Mouse (Mus musculus) left cerebral cortex, postnatal 36 days (tissue): ENCODE measurements around the gene Islr. TPM values are rescaled to one million over a fixed set of nuclear protein-coding genes. Genes with fewer than 3 reads are reported as not detected.
"Not testable (repeated sequence)": the region's sequence is repeated elsewhere in the genome, so short reads cannot be mapped to it uniquely, and the experiment has no call there.

ENCODE experiments used
- DNase-seq, 2 experiments: peaks; one replicate each; pipeline ENCODE4 v3.0.0; 2021 to 2022; ENCODE audit warnings: low spot score in 2 of 2, mixed read lengths in 1 of 2
- intact Hi-C: fragments of 180-260 bp; cut with DNase I; formaldehyde crosslinking; loops from one replicate; pipeline ENCODE4 v1.15.1; 2025
- total RNA-seq, 2 experiments: library from RNA; stranded (reverse); gene quantifications; 2 replicates each; pipeline ENCODE4 v1.2.3; 2021

Gene Islr
- total RNA-seq, result 10 to 100 TPM; 13.8 to 16.8 TPM

DNA sequence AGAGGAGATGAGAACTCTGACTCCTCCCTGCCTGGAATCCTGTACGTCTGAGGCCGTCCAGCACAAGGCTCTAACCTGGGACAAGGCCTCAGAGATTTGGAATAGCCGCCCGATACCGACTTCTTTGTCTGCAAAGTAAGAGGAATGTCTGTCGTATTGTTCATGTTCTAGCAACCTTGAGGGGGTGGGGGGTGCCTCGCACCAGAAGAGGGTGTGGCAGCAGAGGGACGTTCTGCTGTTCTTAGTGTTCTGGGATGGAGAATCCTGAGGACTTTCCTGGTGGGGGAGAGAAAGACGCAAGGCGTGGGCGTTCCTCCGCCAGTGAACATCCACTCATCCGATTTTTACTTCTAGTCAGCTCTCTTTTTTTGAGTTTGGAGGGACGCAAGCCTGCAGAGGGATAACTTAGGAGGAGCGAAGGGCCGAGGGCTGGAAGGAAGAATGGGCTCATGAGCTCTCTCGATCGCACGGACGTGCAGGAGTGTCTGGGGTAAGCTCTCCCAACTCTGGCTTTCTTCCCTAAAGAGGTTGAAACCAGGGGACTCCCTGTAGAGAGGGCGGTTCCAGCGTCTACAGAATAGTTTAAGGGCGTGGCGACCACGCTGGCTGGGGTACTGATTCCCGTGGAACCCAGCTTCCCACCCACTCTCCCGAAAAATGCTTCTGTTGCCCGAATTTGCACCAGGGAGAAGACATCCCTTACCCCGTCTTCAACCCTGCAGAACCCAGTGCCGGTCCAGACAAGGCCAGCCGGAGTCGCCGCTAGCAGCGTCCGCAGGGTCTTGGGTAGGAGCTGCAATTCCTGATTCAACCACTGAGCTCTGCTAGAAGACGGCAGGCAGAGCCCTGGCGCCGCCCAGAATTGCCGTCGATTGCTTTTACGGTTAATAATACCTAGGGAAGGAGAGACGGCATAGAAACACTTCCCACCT lies at the start of gene Islr, which contains the start of gene Islr2:
Gene Islr, minus strand, starts transcription at position 791 of the 932 bp plus-strand sequence.
Gene Islr2, minus strand, starts transcription at position 804 of the 932 bp plus-strand sequence.
- no peak for DNase-seq
- intact Hi-C loops, result loop anchor here (1.0 to 2.0 kb wide), 3 partner anchors 137 to 165 kb away; no protein-coding TSS in a partner anchor

- intact Hi-C loops, DNase-seq: not testable (repeated sequence)
Measured at GRCm38 (mm10) chr9:58253805-58254122, 49.7 kb upstream of the Islr start.

GRCm38 (mm10) chr9:58253033-58253804 lies 49.1 kb upstream of the Islr start, which contains the start of gene Stoml1:
TSS of gene Stoml1 (plus strand) at chr9:58253164.
- DNase-seq, result peak; percentile 90 to 92
- intact Hi-C loops, result no loop called here

DNA sequence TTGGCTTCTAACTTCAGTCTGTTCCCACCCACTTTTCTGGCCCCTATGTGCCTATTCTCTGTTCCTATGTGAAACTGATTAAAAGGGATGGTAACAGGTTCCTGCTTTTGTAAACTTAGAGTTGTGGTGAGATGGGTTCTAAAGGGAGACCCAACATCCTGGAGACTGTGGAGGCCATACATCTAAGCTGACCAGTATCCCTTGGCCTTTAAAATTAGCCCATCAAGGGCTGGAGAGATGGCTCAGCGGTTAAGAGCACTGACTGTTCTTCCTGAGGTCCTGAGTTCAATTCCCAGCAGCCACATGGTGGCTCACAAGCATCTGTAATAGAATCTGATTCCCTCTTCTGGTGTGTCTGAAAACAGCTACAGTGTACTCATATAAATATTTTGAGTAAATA lies 46.6 kb upstream of the Islr start:
- intact Hi-C loops, DNase-seq: not testable (repeated sequence)

DNA sequence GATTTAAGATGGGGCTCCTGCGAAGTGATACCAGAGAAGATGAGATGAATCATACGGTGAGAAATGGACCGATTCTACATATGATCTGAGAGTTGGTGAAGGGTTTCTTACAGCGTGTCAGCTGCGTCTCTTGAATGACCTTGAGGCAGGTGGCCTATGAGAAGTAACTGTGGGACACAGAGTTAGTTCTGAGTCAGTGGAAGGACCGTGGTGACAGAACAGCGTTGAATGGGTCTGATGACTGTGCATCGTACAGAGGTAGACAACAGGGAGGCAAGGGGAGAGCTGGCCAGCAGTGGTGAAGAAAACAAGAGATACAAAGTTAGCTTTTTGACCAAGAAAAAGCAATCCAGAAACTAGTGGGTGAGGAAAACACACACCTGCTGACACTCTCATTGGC lies 46.2 kb upstream of the Islr start:
- intact Hi-C loops, result no loop called here
- DNase-seq, result no peak

DNA sequence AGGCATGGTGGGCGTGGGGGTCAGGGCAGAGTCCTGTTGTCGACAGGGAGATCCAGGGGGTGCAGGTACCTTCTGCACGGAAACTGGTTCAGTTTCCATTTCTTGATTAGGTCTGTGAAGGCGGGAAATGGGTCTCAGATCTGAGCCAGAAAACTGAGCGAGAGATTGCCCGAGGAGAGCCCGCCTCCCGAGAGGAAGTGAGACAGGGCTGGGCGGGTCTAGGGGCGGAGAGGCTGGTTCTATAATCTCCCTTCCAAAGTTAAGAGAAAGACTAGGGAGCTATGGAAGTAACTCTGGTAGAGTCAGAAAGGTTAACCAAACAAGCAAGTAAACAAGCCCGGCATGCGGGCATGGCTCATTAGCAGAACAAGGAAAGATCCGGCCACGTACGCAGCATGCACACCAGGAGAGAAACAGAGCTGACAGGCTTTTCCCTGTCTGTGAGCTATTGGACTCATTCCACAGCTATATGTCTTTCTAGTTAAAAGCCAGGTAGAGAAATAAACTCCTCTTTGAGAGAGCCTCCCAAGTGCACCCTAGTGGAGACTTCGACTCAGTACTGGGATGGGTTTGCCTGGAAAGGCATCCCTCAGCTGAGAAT lies 45.6 kb upstream of the Islr start, which contains the start of gene Pml:
Gene Pml, minus strand, starts transcription at position 195 of the 601 bp plus-strand sequence.
- intact Hi-C loops, result no loop called here
- peak; percentile 60 to 63 for DNase-seq

- no peak for DNase-seq
- intact Hi-C loops, result no loop called here
Measured at GRCm38 (mm10) chr9:58248746-58249413, 44.8 kb upstream of the Islr start.

GRCm38 (mm10) chr9:58247064-58247759 lies 43.1 kb upstream of the Islr start:
- intact Hi-C loops, result no loop called here

DNA sequence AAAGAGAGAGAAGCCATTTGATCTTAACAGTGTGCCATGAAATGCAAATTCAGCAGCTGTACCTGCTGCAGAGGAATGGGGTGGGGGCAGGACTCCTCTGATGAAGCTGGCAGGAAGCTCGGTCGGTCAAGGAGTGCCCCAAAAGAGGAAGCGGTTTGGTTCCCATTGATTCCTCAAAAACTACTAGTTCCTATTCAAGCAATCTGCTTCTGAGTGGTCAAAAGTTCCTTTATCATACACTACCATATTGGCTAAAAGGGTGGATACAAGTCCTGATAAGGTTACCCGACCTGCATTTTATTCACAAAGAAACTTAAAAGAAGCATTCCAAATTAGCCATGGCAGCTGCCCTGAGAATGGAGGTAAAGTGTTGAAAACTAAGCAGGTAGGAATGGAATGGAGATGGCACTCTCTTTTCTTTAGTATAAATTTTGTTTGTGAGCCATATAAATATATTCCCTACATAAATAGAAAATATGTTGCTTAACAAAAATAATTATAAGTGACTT lies 42.0 kb upstream of the Islr start:
- DNase-seq, result no peak
- intact Hi-C loops, result no loop called here

More at GRCm38 (mm10) chr9:58247064-58247759, 43.1 kb upstream of the Islr start:
- DNase-seq, result peak; percentile 72 to 80

- DNase-seq, result no peak
- intact Hi-C loops, result no loop called here
Measured at GRCm38 (mm10) chr9:58243696-58244095, 39.6 kb upstream of the Islr start.

GRCm38 (mm10) chr9:58242696-58243095 lies 38.6 kb upstream of the Islr start:
- DNase-seq, result no peak
- intact Hi-C loops, result no loop called here

GRCm38 (mm10) chr9:58241780-58242485 lies 37.8 kb upstream of the Islr start:
- intact Hi-C loops, result no loop called here
- no peak for DNase-seq

DNA sequence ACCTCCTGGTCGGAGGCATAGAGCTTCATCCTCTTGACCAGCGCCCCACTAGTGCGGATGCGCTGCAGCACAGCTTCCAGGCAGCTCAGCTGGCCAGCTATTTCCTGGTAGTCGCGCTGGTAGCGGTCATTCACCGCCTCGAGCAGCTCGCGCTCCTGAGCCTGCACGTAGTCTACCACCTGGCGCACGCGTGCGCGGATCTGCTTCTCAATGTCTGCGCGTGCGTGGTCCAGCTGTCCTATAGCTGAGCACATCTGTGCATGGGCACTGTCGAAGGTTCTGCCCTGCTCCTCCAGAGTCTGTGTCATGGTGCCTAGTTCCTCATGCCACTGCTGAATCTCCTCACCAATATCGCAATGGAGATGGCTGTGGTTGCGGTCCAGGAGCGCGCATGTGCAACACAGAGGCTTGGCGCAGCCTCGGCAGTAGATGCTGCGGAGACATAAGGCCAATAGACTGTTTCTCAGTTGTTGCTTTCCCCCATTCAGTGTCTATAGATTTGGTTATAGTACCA lies 30.5 kb upstream of the Islr start:
- no peak for DNase-seq
- intact Hi-C loops, result no loop called here

- intact Hi-C loops, result no loop called here
- DNase-seq, result no peak
Measured at GRCm38 (mm10) chr9:58232374-58232773, 28.3 kb upstream of the Islr start.

- intact Hi-C loops, result no loop called here
- no peak for DNase-seq
Measured at GRCm38 (mm10) chr9:58231746-58232145, 27.6 kb upstream of the Islr start.

- intact Hi-C loops, result loop anchor here (5.0 kb wide), 1 partner anchor 38 kb away; no protein-coding TSS in a partner anchor
- no peak for DNase-seq
Measured at GRCm38 (mm10) chr9:58228777-58229466, 24.8 kb upstream of the Islr start.
